Mouse (Mus musculus): ENCODE results near the gene Nrsn2. TPM values are rescaled to one million over a fixed set of nuclear protein-coding genes. Genes with fewer than 3 reads are reported as not detected.

Nrsn2 gene
- polyA plus RNA-seq, 1 experiment, result 0.51 TPM

DNA sequence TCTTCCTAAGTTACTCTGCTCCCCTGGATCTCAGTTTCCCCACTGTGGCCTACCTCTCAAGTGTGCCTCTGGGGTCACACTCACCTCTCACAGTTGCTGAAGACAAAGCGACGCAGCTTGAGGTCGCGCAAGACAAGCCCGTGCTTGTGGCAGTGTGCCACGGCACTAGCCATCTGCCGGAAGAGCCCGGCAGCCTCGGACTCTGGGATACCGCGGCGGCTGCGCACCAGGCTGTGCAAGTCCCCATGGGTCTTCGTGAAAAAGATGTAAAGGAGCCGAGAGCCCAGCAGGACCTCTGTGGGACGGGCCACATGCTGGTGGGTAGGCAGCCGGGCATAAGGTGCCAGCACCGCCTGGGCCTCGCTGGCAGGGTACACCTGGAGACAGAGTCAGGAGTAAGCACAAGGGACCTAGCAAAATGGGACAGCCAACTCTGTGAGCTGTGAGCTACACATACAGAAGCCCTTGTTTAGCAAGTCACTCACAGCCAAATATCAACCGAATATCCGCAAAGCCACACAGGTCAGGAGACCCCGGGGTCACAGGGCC, 36.7 kb downstream of the Nrsn2 start:
- 94% methylated on average over 22 of the region's 22 CpGs for WGBS
- TF ChIP-seq CTCF (IDR thresholded peaks at IDR 0.05; ENCODE audit: extremely low read depth, insufficient read length, insufficient replicate concordance, low read depth, low read length), result no peak
- TF ChIP-seq POLR2A (IDR thresholded peaks at IDR 0.05; ENCODE audit: low read depth, low read length), result no peak
- H3K27ac ChIP-seq (ENCODE audit: insufficient read depth, low read depth, low read length), result no peak overlapping the region
- H3K4me1 ChIP-seq (ENCODE audit: control insufficient read depth, insufficient read depth, insufficient read length, low read length), result peaks cover 22% of the 10 kb centered on the region
- no peaks in the 10 kb centered on the region for H3K27me3 ChIP-seq (ENCODE audit: control insufficient read depth, insufficient read depth, low read length)
- no peaks in the 10 kb centered on the region for H3K36me3 ChIP-seq (ENCODE audit: control insufficient read depth, insufficient read depth, low read length)
- no peak overlapping the region for H3K4me3 ChIP-seq (ENCODE audit: low read depth, low read length)

DNA sequence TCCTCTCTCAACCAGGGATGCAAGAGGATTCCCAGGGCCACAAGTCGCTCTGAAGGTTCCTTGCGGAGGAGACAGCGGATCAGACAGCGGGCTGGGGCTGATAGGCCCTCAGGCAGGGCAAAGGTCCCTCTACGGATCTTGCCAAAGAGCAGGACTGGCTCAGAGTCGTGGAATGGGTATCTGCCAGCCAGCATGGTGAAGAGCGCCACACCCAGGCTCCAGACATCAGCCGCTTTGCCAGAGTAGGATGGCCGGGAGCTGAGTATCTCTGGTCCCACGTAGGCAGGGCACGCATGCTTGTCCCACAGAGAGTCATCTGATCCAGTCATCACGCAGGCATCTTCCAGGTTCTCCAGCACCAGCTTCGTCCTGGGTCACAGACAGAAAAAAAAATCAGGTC, 38.1 kb downstream of the Nrsn2 start:
- H3K4me1 ChIP-seq (ENCODE audit: control insufficient read depth, insufficient read depth, insufficient read length, low read length), result peaks cover 22% of the 10 kb centered on the region
- H3K27ac ChIP-seq (ENCODE audit: insufficient read depth, low read depth, low read length), result peak overlapping the region; percentile 65
- peak overlapping the region; percentile 52 for H3K4me3 ChIP-seq (ENCODE audit: low read depth, low read length)
- no peaks in the 10 kb centered on the region for H3K27me3 ChIP-seq (ENCODE audit: control insufficient read depth, insufficient read depth, low read length)
- WGBS, result 37% methylated on average over 13 of the region's 13 CpGs
- no peak for TF ChIP-seq CTCF (IDR thresholded peaks at IDR 0.05; ENCODE audit: extremely low read depth, insufficient read length, insufficient replicate concordance, low read depth, low read length)
- TF ChIP-seq POLR2A (IDR thresholded peaks at IDR 0.05; ENCODE audit: low read depth, low read length), result peak; percentile 50; the same call in 1 of the 2 replicates
- H3K36me3 ChIP-seq (ENCODE audit: control insufficient read depth, insufficient read depth, low read length), result no peaks in the 10 kb centered on the region

DNA sequence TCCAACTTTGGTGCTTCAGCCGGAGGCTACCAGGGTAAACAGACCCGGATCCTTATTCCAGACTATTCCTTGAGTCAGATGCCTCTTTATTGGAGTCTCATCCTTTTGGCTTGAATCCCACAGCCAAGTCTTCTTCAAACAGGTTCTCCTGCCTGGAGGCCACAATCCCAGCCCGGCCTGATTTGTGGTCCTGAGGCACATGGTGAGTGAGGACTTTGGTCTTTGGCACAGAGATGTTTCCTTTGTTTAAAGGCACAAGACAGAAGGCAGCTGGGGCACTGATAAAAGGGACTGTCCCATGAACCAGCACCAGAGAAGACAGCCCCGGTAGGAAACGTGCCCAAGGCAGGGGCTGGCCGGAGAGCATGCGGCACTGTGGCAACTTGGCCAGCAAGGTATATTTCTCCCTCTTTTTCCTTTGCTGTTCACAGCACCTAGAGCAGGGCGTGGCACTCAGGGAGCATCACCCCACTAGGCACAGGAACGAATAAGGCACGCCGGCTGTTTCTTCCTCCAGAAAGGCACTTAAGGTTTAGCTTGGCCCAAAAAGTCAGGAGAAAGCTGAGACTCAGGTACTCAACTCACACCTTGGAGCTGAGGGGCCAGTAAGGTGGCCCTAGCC, 38.7 kb downstream of the Nrsn2 start:
- 31% methylated on average over 11 of the region's 11 CpGs for WGBS
- Histone ChIP-seq H3K27me3 (ENCODE audit: control insufficient read depth, insufficient read depth, low read length) (no peaks in the 10 kb centered on the region), H3K4me3 (ENCODE audit: low read depth, low read length) (peak overlapping the region; percentile 52), H3K4me1 (ENCODE audit: control insufficient read depth, insufficient read depth, insufficient read length, low read length) (peaks cover 25% of the 10 kb centered on the region), H3K36me3 (ENCODE audit: control insufficient read depth, insufficient read depth, low read length) (no peaks in the 10 kb centered on the region), H3K27ac (ENCODE audit: insufficient read depth, low read depth, low read length) (peak overlapping the region; percentile 65)
- no peak for TF ChIP-seq POLR2A (IDR thresholded peaks at IDR 0.05; ENCODE audit: low read depth, low read length)

DNA sequence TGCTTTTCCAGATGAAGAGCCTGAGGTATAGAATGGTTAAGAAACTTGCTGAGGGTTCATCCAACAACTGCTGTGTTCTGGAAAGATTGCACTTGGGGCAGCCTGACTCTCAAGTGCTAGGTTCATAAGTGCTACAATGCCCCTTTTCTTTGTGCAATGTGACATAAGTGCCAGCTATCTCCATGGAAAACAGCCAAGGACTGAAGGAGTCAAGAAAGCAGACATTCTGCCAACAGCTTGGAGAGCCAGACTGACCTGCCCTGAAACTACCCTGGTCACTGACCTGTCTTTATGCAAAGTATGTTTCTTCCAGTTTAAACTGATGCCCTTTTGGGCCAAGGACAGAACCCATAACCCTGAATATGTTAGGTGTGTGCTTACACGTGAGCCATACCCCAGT, 39.6 kb downstream of the Nrsn2 start:
- TF ChIP-seq POLR2A (IDR thresholded peaks at IDR 0.05; ENCODE audit: low read depth, low read length), result no peak
- TF ChIP-seq CTCF (IDR thresholded peaks at IDR 0.05; ENCODE audit: extremely low read depth, insufficient read length, insufficient replicate concordance, low read depth, low read length), result no peak
- H3K27me3 ChIP-seq (ENCODE audit: control insufficient read depth, insufficient read depth, low read length), result no peaks in the 10 kb centered on the region
- no peaks in the 10 kb centered on the region for H3K36me3 ChIP-seq (ENCODE audit: control insufficient read depth, insufficient read depth, low read length)
- H3K4me1 ChIP-seq (ENCODE audit: control insufficient read depth, insufficient read depth, insufficient read length, low read length), result peaks cover 26% of the 10 kb centered on the region
- H3K27ac ChIP-seq (ENCODE audit: insufficient read depth, low read depth, low read length), result peak overlapping the region; percentile 65; the same call in 1 of the 2 replicates
- WGBS, result 48% methylated on average over 1 of the region's 1 CpGs
- H3K4me3 ChIP-seq (ENCODE audit: low read depth, low read length), result no peak overlapping the region

DNA sequence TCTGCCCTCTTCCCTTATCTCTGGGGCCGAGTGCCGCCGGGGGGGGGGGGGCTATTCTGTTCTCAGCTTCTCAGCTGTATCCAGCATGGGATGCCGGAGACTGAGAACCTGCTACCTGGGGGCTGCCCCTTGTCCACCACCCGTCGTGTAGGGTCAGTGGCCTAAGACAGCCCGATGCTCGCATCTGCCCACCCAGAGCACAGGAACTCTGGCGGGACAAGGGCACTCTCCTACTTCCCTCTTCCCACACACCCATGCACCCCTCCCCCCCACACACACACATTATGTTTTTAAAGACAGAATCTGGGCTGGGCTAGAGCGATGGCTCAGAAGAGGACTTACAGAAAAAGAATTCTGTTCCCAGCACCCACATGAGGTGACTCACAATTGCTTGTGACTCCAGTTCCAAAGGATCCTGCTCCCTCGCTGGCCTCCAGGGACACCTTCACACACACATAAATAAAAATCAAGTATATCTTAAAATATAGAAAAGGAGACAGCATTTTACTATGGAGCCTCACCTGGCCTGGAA, 41.1 kb downstream of the Nrsn2 start:
- TF ChIP-seq POLR2A (IDR thresholded peaks at IDR 0.05; ENCODE audit: low read depth, low read length) (no peak), CTCF (IDR thresholded peaks at IDR 0.05; ENCODE audit: extremely low read depth, insufficient read length, insufficient replicate concordance, low read depth, low read length) (no peak)
- Histone ChIP-seq H3K27ac (ENCODE audit: insufficient read depth, low read depth, low read length) (no peak overlapping the region), H3K27me3 (ENCODE audit: control insufficient read depth, insufficient read depth, low read length) (no peaks in the 10 kb centered on the region), H3K36me3 (ENCODE audit: control insufficient read depth, insufficient read depth, low read length) (no peaks in the 10 kb centered on the region), H3K4me1 (ENCODE audit: control insufficient read depth, insufficient read depth, insufficient read length, low read length) (peaks cover 31% of the 10 kb centered on the region), H3K4me3 (ENCODE audit: low read depth, low read length) (no peak overlapping the region)
- WGBS, result 49% methylated on average over 11 of the region's 11 CpGs

DNA sequence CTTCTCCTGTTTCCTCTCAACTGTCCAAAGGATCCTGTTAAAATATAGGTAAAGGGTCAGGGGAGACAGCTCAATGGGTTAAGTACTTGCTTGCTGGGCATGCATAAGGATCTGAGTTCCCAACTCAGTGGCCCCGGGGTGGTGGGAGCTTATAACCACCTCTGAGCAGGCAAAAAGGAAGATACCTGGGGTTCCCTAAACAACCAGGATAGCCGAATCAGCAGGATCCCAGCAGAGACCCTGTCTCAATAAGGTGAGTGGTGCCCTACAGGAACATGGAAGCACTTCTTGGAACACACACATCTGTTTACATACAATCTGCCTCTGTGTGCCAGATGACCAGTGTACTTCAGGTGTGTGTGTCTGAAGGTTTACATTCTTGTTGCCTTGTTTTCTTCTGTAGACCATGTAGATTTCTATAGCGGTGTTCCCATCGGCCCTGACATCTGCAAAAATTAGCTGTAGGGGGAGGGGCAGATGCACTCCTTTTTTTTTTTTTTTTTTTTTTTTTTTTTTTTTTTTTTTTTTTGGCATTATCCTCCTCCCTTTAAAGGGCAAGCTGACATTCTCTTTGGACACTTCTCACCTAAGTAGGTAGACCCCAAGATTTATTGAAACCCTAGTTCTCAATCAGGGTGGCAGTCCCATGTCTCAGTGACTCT, 43.0 kb downstream of the Nrsn2 start:
- Histone ChIP-seq H3K27me3 (ENCODE audit: control insufficient read depth, insufficient read depth, low read length) (no peaks in the 10 kb centered on the region), H3K36me3 (ENCODE audit: control insufficient read depth, insufficient read depth, low read length) (peaks cover 6% of the 10 kb centered on the region), H3K4me1 (ENCODE audit: control insufficient read depth, insufficient read depth, insufficient read length, low read length) (peaks cover 29% of the 10 kb centered on the region), H3K4me3 (ENCODE audit: low read depth, low read length) (no peak overlapping the region), H3K27ac (ENCODE audit: insufficient read depth, low read depth, low read length) (no peak overlapping the region)
- TF ChIP-seq POLR2A (IDR thresholded peaks at IDR 0.05; ENCODE audit: low read depth, low read length) (no peak), CTCF (IDR thresholded peaks at IDR 0.05; ENCODE audit: extremely low read depth, insufficient read length, insufficient replicate concordance, low read depth, low read length) (no peak)
- 83% methylated on average over 4 of the region's 4 CpGs for WGBS

Measured in small intestine, adult 2 months (tissue).